Mouse (Mus musculus): Measurements from ENCODE around the gene Atp2a2.

DNA sequence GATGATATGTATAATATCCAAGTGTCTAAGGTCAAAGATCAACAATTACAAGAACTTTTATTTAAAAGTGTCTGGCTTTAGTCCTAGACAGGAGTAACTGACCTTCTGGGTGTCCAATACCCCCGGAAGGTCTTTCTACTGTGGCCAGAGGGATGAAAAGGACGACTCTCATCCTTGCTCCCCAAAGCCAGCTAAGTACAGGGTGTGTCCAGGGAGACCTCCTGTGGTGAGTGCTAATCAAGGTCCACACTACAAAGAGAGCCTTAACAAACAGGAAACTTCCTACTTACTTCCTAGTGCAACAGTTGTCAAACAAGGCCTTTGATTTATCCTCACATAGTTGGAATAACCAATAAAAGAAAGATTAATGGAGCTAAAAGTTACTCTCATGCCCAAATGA lies 22.9 kb downstream of the Atp2a2 start:
- no peak for TF ChIP-seq CTCF (IDR thresholded peaks at IDR 0.05; ENCODE audit: control insufficient read depth, insufficient read depth, insufficient replicate concordance, low read depth, low read length)
- TF ChIP-seq POLR2A (IDR thresholded peaks at IDR 0.05; ENCODE audit: control insufficient read depth, low read depth, low read length), result no peak
